Mouse (Mus musculus) embryonic facial prominence, embryonic 13.5 days (tissue): ENCODE data around the gene Tead1. TPM values are rescaled to one million over a fixed set of nuclear protein-coding genes. Genes with fewer than 3 reads are reported as not detected.

Experiments
- ATAC-seq: fragments of 200-750 bp; cut with Nextera tagmentation; 2 replicates; pipeline ENCODE4 v1.8.0; 2017; ENCODE audit warnings: low read depth; ENCODE audit not compliant: insufficient number of reproducible peaks, insufficient read depth, low FRiP score, low TSS enrichment
- H3K27ac ChIP-seq: fragments of 300-500 bp; sonication (generic); 2 replicates; pipeline ENCODE4 v1.5.1; 2015; ENCODE audit warnings: moderate library complexity, mild to moderate bottlenecking, inconsistent platforms
- H3K27me3 ChIP-seq: fragments of 300-500 bp; sonication (generic); 2 replicates; pipeline ENCODE4 v1.6.1; 2015; ENCODE audit warnings: mild to moderate bottlenecking, inconsistent platforms
- H3K36me3 ChIP-seq: fragments of 300-500 bp; sonication (generic); 2 replicates; pipeline ENCODE4 v1.6.1; 2015; ENCODE audit warnings: mild to moderate bottlenecking, inconsistent platforms
- H3K4me1 ChIP-seq: fragments of 300-500 bp; sonication (generic); 2 replicates; pipeline ENCODE4 v1.6.1; 2015; ENCODE audit warnings: inconsistent platforms
- H3K4me2 ChIP-seq: fragments of 300-500 bp; sonication (generic); 2 replicates; pipeline ENCODE4 v1.6.1; 2015; ENCODE audit warnings: moderate library complexity, mild to moderate bottlenecking, inconsistent platforms
- H3K4me3 ChIP-seq: fragments of 300-500 bp; sonication (generic); 2 replicates; pipeline ENCODE4 v1.5.1; 2015; ENCODE audit warnings: mild to moderate bottlenecking, inconsistent platforms
- H3K9ac ChIP-seq: fragments of 300-500 bp; sonication (generic); 2 replicates; pipeline ENCODE4 v1.6.1; 2015; ENCODE audit warnings: mild to moderate bottlenecking, inconsistent platforms
- H3K9me3 ChIP-seq: fragments of 300-500 bp; sonication (generic); 2 replicates; pipeline ENCODE4 v1.6.1; 2016; ENCODE audit warnings: inconsistent platforms
- WGBS: fragments of 180-500 bp; shearing (Covaris S2); methylation state at CpG from one replicate; pipeline ENCODE4 v1.1.7; 2015; ENCODE audit warnings: mixed read lengths; 5-methylcytosine and 5-hydroxymethylcytosine counted together
- polyA plus RNA-seq: library from polyadenylated mRNA; unstranded; fragments of >200 nt; fragmentation: Nextera tagmentation; extraction: Ambion mirVana; gene quantifications from 2 replicates; pipeline ENCODE4 v1.2.1, GENCODE M21; 2015

Tead1 gene
- polyA plus RNA-seq, 1 experiment from 2014 or later, result 44.9 TPM

DNA sequence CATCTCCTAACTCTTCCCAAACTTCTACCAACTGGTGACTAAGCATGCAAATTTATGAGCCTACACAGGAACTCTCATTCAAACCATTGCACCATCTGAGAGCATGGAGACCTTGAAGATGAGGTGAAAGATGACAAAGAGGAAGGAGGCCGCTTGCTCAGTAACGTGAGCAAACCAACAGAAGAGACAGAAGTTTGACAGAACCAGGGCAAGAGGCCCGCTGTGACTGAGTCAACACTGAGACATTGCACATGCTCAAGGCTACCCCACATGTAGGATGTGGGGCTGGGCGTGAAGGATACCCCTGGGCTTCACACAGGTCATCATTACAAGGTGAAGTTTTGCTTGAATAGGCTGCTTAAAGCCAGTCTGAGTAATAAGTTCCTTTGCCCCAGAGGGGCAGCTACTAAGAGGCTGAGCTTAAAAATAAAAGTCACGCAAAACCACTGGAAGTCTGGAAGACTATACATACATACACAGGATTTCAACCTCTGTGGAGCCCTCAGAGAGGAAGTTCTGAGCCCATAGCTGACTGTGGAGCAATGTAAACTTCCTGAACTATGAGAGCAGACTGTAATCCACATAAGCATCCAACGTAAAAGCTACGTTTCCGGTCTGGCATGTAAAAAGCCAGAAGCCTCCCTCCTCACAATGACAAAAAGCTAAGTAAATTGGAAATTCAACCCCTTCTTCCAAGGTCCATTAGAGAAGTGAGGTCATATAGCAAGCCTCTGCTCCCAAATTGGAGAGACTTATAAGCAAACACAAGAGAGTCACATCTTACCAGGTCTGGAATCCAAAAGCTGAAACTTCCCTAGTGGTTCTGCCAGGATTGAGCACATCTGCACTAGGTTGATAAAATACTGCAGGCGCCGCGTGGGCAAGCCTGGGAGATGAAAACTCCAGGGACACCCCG lies 16.5 kb upstream of the Tead1 start:
- 37% methylated on average over 12 of the region's 12 CpGs for WGBS
- no peak for ATAC-seq
- Histone ChIP-seq H3K36me3 (no peaks in the 10 kb centered on the region), H3K9me3 (no peaks in the 10 kb centered on the region), H3K27me3 (no peaks in the 10 kb centered on the region), H3K4me2 (peak overlapping the region; percentile 46), H3K27ac (peak overlapping the region; percentile 86), H3K9ac (no peak overlapping the region), H3K4me1 (peaks cover 25% of the 10 kb centered on the region), H3K4me3 (peak overlapping the region; percentile 5; the same call in 1 of the 2 replicates)

DNA sequence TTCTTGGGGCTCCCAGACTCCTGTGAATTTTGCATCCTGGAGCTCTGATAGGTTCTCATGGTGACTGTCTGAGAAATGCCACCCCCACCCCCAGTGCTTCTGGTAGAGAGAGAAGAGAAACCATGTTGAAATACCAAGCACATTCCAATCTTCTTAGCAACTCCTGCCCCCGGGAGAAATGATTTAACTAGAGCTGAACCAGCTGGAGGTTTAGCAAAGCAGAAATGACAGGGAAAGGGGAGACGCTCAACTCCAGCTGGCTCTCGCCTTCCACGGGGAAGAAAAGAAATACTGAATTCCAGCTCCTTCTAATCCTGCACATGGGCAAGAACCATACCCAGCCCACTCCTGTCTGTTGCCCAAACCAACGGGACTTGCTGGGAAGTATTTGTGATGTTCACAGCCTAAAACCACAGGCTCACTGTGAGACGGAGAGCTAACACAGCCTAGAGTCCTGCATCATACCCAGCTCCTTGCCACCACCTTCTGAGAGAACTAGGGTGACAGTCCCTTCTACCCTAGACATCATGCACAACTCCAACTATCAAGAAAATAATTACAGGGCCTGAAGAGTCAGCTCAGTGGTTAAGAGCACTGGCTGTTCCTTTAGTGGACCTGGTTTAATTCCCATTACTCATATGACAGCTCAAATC lies 15.7 kb upstream of the Tead1 start:
- WGBS, result 2% methylated on average over 6 of the region's 6 CpGs
- Histone ChIP-seq H3K36me3 (no peaks in the 10 kb centered on the region), H3K9me3 (no peaks in the 10 kb centered on the region), H3K9ac (peak overlapping the region; percentile 44; the same call in 1 of the 2 replicates), H3K4me3 (peak overlapping the region; percentile 5; the same call in 1 of the 2 replicates), H3K4me1 (peaks cover 25% of the 10 kb centered on the region), H3K27ac (peak overlapping the region; percentile 86), H3K4me2 (peak overlapping the region; percentile 46), H3K27me3 (no peaks in the 10 kb centered on the region)
- 0 out of 2 replicates have a peak, but pooled peaks have one; percentile 32 for ATAC-seq

DNA sequence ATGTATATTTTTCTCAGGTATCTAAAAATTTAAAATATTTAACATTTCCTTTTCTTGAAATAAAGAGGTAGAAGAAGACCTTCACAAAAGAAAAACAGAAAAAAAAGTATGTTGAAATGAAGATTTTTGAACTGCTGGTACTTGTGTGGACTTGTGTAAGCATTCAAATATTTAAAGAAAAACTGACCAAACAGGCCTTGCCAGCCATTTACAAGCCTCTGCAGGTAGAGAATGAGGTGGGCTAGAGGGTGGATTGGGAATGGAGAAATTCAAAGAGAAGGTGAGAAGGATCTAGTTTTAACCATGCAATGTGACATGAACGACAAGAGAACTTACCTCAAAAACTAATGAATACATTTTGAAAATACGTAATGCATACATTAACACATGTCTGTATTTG lies 9.1 kb upstream of the Tead1 start:
- Histone ChIP-seq H3K4me1 (no peaks in the 10 kb centered on the region), H3K9ac (no peak overlapping the region), H3K4me3 (no peak overlapping the region), H3K9me3 (no peaks in the 10 kb centered on the region), H3K4me2 (no peak overlapping the region), H3K27ac (no peak overlapping the region), H3K27me3 (no peaks in the 10 kb centered on the region), H3K36me3 (no peaks in the 10 kb centered on the region)
- ATAC-seq, result no peak
- WGBS, result 82% methylated on average over 2 of the region's 2 CpGs

DNA sequence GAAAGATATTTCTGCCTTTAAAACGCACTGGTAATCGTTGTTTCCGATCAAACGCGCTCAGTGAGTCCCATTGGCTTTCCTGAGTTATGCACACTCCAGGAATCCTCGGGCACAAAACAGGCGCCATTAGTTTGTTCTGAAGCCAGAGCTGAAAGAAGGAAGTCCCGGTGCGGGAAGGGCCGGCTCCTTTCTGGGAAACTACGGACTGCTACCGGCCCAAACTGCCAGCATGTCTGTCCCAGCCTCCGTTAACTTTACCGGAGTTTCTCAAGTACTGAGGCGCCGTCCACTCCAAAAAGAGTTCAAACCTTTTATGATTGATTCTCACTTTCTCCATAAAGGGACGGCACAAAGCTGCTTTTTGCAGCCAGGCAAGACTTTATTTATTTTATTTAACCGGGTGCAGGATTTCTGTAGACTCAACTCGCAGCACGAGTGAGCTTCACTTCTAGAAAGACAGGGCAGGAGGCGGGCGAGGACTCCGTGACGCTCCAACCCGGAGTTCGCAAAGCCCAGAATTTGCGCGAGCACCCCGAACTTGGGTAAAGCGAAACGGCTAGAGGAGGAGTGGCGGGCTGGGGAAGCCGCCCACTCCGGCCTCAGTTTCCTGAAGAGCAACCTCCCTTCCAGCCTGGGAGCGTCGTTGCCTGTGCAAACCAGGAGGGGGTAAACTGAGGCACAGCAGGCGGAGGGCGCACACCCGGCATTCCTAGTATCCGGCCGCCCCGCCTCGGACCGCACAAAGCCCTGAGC lies 524 bp upstream of the Tead1 start:
- no peaks in the 10 kb centered on the region for H3K9me3 ChIP-seq
- peak; percentile 75 for ATAC-seq
- WGBS, result under 1% methylated on average over 44 of the region's 44 CpGs
- no peaks in the 10 kb centered on the region for H3K27me3 ChIP-seq
- H3K9ac ChIP-seq, result peak overlapping the region; percentile 98
- H3K4me1 ChIP-seq, result peaks cover 21% of the 10 kb centered on the region
- peak overlapping the region; percentile 83 for H3K4me2 ChIP-seq
- peak overlapping the region; percentile 86 for H3K4me3 ChIP-seq
- no peaks in the 10 kb centered on the region for H3K36me3 ChIP-seq
- H3K27ac ChIP-seq, result peak overlapping the region; percentile 98

GRCm38 (mm10) chr7:112679513-112680245 lies 561 bp downstream of the Tead1 start:
- H3K27me3 ChIP-seq, result no peaks in the 10 kb centered on the region
- peak overlapping the region; percentile 86 for H3K4me3 ChIP-seq
- WGBS, result under 1% methylated on average over 83 of the region's 95 CpGs
- H3K9ac ChIP-seq, result peak overlapping the region; percentile 98
- no peaks in the 10 kb centered on the region for H3K36me3 ChIP-seq
- peak overlapping the region; percentile 83 for H3K4me2 ChIP-seq
- no peaks in the 10 kb centered on the region for H3K9me3 ChIP-seq
- peaks cover 31% of the 10 kb centered on the region for H3K4me1 ChIP-seq
- peak overlapping the region; percentile 98 for H3K27ac ChIP-seq
- peak; percentile 50 for ATAC-seq

DNA sequence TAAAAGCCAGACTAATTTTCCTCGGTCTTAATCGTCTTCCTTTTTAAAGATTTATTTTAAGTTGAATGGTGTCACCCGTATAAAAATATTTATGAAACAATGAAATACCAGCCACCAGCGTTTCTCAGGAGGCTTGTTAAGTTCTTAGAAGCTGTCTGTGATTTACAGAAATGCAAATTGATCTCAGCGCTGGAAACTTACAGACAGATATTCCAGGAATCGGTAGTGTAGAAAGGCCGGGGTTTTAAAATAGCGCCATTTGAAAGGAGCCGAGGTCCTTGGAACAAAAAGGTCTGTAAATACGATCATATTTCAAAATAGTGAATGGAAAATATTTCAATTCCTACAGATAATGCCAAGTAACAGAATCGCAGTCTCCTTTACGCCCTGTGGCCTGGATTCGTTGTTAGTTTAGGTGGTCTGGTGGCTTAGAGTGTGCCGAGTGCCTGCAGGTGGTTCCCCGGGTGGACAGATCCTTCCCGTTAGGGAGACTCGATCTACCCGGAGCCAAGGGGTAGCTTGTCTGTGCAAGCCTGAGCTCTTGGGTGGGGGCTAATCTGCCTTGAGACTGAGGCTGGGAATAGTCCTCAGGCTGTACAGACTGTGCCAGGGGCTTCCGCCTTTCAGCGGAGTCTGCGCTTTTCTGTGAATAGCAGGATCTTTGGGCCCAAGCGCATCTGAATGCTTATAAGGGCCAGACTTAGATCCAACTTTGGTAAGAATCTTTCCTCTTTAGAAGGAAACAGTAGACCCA lies 1.6 kb downstream of the Tead1 start:
- Histone ChIP-seq H3K27ac (peak overlapping the region; percentile 98), H3K4me3 (peak overlapping the region; percentile 86), H3K9me3 (no peaks in the 10 kb centered on the region), H3K4me1 (peaks cover 41% of the 10 kb centered on the region), H3K27me3 (no peaks in the 10 kb centered on the region), H3K4me2 (peak overlapping the region; percentile 83), H3K36me3 (no peaks in the 10 kb centered on the region), H3K9ac (peak overlapping the region; percentile 98)
- WGBS, result under 1% methylated on average over 22 of the region's 22 CpGs
- ATAC-seq, result no peak

DNA sequence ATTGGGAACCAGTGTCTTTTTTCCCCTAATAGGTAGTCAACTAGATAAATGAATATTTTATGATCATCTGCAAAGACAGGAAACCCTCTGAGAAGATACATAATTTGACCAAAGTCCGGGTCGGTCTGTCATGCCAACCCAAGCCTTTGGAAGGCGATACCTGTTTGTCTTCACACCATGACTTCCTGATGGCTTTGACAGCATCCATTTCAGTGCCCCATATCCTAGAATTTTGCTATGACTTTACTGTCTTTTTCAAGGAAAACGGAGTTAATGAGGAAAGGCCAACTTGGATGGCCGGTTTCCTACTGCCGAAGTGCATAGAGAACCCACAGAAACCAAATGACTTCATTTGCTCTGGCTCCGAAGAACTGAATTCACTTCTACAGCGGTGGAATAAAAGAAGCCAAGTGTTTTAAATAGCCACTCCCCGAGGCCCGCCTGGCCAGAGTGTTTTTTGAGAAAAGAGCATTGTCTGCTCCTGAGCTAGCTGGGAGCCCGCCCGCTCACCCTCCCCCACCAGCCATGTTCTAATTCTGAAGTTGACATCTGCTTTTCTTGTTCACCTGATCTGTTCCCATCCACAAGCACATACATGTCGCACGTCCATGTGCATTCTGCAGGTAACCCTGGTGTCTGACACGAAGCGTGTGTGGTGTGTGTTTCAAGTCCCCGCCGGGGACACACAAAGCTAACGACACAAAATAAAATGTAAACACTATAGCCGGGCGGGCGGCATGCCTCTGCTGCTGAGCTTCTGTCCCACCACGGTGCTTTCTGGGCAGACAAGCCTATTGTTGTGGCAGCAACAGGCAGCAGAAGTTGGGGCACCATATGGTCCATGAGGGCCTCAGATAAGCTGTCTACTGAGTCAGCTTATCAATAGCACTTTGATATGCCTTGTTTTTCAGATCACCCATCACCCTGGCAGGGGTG lies 5.8 kb downstream of the Tead1 start:
- Histone ChIP-seq H3K9me3 (no peaks in the 10 kb centered on the region), H3K36me3 (no peaks in the 10 kb centered on the region), H3K27ac (peak overlapping the region; percentile 34; the same call in 1 of the 2 replicates), H3K4me2 (peak overlapping the region; percentile 33), H3K27me3 (no peaks in the 10 kb centered on the region), H3K4me3 (peak overlapping the region; percentile 3; the same call in 1 of the 2 replicates), H3K9ac (peak overlapping the region; percentile 51), H3K4me1 (peaks cover 78% of the 10 kb centered on the region)
- WGBS, result 14% methylated on average over 23 of the region's 23 CpGs
- no peak for ATAC-seq

GRCm38 (mm10) chr7:112685993-112686392 lies 6.9 kb downstream of the Tead1 start:
- Histone ChIP-seq H3K9me3 (no peaks in the 10 kb centered on the region), H3K27ac (peak overlapping the region; percentile 78; the same call in 1 of the 2 replicates), H3K4me2 (peak overlapping the region; percentile 49), H3K36me3 (no peaks in the 10 kb centered on the region), H3K4me1 (peaks cover 89% of the 10 kb centered on the region), H3K27me3 (no peaks in the 10 kb centered on the region), H3K4me3 (no peak overlapping the region), H3K9ac (peak overlapping the region; percentile 44; the same call in 1 of the 2 replicates)
- ATAC-seq, result no peak
- 20% methylated on average over 3 of the region's 3 CpGs for WGBS

- Histone ChIP-seq H3K27me3 (no peaks in the 10 kb centered on the region), H3K4me3 (0 out of 2 replicates have a peak overlapping the region, but pooled peaks have one; percentile 10), H3K9ac (peak overlapping the region; percentile 44; the same call in 1 of the 2 replicates), H3K9me3 (no peaks in the 10 kb centered on the region), H3K27ac (peak overlapping the region; percentile 78), H3K36me3 (no peaks in the 10 kb centered on the region), H3K4me2 (peak overlapping the region; percentile 49), H3K4me1 (peaks cover 94% of the 10 kb centered on the region)
- 11% methylated on average over 10 of the region's 10 CpGs for WGBS
- no peak for ATAC-seq
Observed at GRCm38 (mm10) chr7:112686586-112686985, 7.5 kb downstream of the Tead1 start.
